Mouse (Mus musculus): Measurements from ENCODE around the gene Nsun2.

Gene Nsun2

DNA sequence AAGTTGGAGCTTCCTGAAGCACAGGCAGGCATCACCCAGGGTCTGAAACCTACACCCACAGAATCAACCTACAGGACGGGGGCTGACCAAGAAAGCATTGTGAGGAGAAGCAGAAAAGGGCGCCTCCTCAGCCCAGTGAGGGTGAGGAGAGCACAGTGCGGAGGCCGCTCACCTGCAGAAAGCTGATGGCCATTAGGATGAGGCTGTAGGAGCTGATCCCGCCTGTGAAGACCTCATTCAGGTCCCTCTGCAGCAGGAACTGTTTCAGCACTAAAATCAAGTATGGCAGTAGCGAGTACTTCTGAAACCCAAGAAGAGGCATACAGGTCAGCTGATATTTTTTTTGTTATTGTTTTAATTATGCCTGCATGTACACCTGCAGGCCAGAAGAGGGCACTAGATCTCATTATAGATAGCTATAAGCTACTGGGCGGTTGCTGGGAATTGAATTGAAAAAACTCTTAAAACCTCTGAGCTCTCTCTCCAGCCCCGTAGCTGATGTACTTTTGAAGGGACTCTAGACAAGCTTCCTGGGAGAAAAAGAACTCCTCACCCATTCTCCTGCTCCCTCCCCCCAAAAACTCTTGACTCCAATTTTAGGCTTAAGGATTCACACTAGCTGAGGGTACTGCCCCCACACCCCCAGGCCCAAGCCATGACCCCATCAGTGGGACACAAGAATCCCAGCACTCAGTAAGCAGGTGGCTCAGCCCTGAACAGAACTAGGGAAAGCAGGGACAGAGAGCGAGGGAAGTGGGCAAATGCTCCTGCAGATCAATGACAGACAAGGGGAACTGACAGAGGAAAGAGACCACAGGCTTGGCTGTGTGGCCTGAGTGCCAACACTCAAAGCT, 23.9 kb upstream of the Nsun2 start:
- no peak for TF ChIP-seq GATA4 (IDR thresholded peaks at IDR 0.05; ENCODE audit: insufficient replicate concordance, low read length)

DNA sequence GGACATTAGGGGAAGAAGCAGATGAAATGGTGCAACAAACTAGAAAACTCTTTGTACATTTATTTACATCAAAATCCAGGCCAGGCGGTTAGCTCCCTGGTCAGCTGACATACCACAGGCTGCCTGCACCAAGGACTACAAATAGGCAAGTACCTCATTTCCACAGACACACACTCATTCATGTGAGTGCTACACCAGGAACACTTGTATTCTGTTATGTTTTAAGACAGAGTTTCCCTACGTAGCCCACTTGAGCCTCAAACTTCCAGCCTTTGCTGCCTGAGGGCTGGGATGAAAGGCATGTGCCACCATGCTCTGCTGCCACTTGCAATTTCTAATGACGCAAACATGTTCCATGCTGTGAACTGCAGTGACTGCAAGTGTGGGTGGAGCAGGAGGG, 18.5 kb upstream of the Nsun2 start:
- no peak for TF ChIP-seq GATA4 (IDR thresholded peaks at IDR 0.05; ENCODE audit: insufficient replicate concordance, low read length)

DNA sequence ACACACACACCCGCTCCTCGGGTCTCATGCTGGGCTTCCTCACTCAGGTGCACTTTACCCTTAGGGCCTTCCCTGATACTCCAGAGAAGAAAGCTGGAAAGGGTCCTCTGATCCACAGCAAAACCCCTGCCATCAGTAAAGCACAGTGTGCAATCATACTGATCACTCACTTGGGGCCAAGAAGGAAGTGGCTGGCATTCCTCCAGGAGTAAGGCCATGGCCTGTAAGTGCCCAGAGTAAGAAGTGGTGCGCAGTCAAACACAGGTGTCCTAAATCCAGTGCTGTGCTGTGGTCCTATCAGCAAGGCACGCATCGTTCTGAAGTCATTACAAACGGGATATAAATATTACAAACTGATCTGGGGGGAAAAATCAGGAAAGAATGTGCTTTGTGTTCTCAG, 16.1 kb upstream of the Nsun2 start:
- no peak for TF ChIP-seq GATA4 (IDR thresholded peaks at IDR 0.05; ENCODE audit: insufficient replicate concordance, low read length)

DNA sequence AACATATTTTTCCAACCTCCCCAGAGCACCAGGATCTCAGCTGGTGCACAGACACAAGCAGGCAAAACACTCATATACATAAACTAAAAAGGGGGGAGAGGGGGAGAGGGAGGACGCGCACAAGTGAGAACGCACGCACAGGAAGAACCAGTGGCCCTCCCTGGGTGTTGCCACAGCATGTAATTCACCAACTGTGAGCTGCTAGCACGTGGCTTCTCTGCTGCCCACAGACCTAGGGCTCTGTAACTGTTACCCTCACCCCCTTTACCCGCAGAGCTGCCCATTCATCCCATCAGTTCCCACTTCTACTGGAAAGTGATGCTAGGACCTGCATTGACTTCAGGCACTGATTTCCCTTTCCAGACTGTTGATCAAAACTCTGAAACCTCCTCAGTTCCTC, 14.4 kb upstream of the Nsun2 start:
- TF ChIP-seq GATA4 (IDR thresholded peaks at IDR 0.05; ENCODE audit: insufficient replicate concordance, low read length) = no peak

- no peak for TF ChIP-seq GATA4 (IDR thresholded peaks at IDR 0.05; ENCODE audit: insufficient replicate concordance, low read length)
These were observed 11.3 kb upstream of the Nsun2 start for GRCm38 (mm10) chr13:69522161-69522791.

GRCm38 (mm10) chr13:69523444-69524157, 9.9 kb upstream of the Nsun2 start:
- TF ChIP-seq GATA4 (IDR thresholded peaks at IDR 0.05; ENCODE audit: insufficient replicate concordance, low read length) = no peak

DNA sequence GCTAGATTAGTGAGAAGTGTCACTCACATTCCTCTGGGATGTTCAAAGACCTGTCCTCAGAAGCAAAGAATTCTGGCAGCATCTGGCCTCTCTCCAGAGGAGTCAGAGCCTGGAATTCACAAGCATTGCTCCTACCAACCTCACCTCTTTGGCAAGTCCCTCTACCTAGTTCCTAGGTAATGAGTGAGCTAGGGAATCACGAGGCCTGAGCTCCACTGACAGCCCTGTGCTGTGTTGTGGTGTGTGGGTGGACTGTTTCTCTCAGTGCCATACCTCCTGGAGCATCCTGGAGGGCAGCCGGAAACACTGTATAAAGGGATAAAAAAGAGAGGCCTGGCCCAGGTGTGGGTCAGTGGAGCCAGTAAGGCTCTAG, 9.4 kb upstream of the Nsun2 start:
- no peak for TF ChIP-seq GATA4 (IDR thresholded peaks at IDR 0.05; ENCODE audit: insufficient replicate concordance, low read length)

DNA sequence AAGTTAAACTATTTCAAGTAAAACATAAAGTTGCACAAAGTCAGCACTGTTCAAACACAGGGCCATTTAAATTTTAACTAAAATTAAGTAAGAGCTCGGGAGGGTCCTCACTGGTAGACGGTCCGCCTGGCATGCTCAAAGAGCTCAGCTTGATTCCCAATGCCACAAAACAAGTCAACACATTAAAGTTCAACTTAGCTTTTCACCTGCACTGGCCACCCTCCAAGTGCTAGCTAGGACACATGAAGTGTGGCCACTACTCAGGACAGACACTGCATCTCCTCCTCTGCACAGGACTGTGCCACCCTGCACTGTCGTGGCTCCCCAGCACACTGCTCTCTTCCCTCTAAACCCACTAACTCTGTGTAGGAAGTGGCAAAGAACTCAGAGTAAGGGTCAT, 7.7 kb upstream of the Nsun2 start:
- TF ChIP-seq GATA4 (IDR thresholded peaks at IDR 0.05; ENCODE audit: insufficient replicate concordance, low read length) = no peak

DNA sequence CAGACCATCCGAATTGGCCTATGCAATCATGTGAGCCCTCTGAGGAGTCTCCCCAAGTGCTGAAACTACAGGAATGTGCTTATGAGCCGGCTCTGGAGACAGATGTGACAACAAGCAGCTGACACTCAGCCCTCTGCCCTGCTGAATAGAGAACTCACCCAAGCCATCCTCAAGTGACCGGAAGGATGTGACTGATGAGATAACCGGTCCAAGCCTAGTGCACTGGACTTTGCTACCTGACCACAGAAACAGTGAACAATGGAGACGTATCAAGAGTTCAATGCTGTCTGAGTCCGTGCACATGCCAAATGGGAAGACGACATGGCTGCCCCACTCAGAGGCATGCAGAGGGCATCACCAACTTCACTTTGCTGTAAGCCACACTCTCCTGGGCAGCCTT, 5.0 kb upstream of the Nsun2 start:
- no peak for TF ChIP-seq GATA4 (IDR thresholded peaks at IDR 0.05; ENCODE audit: insufficient replicate concordance, low read length)

- TF ChIP-seq GATA4 (IDR thresholded peaks at IDR 0.05; ENCODE audit: insufficient replicate concordance, low read length) = no peak
These were observed 3.4 kb upstream of the Nsun2 start for GRCm38 (mm10) chr13:69530156-69530555.

DNA sequence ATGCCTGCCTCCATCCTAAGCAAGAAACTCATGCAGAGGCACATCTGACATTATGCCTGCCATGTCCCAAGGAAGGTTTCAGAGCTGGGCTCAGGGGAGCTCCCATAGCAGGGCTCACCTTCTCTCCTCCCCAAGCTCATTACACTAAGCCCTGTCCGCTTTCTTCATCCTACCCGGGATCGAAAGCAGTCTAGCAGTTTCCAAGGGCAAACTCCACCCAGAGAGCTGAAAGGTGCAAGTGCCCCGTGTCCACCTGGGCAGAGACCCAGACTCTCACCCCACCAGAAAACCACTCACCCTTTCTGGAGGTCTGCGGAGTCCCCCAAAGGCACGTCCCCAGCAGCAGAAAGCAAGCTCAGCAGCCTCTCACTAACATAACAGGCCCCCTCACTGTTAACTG, 2.6 kb upstream of the Nsun2 start:
- TF ChIP-seq GATA4 (IDR thresholded peaks at IDR 0.05; ENCODE audit: insufficient replicate concordance, low read length) = no peak

GRCm38 (mm10) chr13:69531431-69531830, 2.1 kb upstream of the Nsun2 start:
- no peak for TF ChIP-seq GATA4 (IDR thresholded peaks at IDR 0.05; ENCODE audit: insufficient replicate concordance, low read length)

- TF ChIP-seq GATA4 (IDR thresholded peaks at IDR 0.05; ENCODE audit: insufficient replicate concordance, low read length) = no peak
These were observed 1.2 kb upstream of the Nsun2 start for GRCm38 (mm10) chr13:69532101-69532892.

DNA sequence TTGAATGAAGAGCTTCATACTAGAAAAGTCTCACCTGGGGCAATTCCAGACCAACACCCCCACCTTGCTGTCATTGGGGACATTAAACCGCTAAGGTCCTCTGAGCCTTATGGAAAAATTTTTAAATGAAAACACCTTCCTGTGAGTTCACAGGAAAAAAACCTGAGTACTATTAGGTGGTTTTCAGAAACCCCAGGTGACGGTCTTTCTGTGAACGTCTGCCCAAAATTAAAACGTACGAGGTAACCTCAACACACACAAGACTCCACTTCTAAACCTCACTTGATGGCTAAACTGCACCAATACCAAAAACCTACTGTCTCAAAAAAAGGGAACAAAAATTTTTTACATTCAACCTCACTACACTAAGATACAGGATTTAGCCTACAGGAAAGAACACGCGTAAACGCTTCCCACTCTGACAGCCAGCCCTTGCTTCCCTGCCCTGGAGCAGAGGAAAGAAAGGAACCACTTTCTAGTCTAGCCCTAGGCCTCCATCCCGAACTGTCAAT, 597 bp upstream of the Nsun2 start:
- TF ChIP-seq GATA4 (IDR thresholded peaks at IDR 0.05; ENCODE audit: insufficient replicate concordance, low read length) = no peak

DNA sequence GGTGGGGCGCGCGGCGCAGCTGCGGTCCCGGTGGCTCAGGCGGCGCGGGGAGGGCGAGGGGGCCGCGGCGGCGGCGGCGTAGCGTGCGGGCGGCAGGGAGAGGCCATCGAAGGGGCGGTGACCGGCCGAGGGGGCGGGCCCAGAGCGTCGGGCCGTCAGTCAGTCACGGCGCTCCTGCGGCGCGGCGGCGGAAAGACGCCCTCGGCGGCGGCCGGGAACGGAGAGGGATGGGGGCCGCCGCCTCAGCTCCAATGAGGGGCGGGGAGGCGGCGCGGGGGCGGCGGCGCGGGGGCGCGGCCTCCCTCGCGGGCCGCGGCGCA, 748 bp downstream of the Nsun2 start, which contains the start of gene Tent4a:
Tent4a (minus strand) TSS at position 284 of the 320 bp plus-strand sequence.
- TF ChIP-seq GATA4 (IDR thresholded peaks at IDR 0.05; ENCODE audit: insufficient replicate concordance, low read length) = no peak

Measured in liver, adult (tissue).